Mouse (Mus musculus) lung, embryonic 14.5 days (tissue): ENCODE measurements around the gene Spout1. TPM values are rescaled to one million over a fixed set of nuclear protein-coding genes. Genes with fewer than 3 reads are reported as not detected.
"Not testable (repeated sequence)": the region's sequence is repeated elsewhere in the genome, so short reads cannot be mapped to it uniquely, and the experiment has no call there.

Experiments
- ATAC-seq: fragments of 200-750 bp; cut with Nextera tagmentation; 2 replicates; pipeline ENCODE4 v1.8.0; 2017; ENCODE audit warnings: mild to moderate bottlenecking, moderate TSS enrichment, moderate library complexity; ENCODE audit not compliant: insufficient read depth
- DNase-seq: peaks from one replicate; pipeline ENCODE4 v3.0.0-alpha.2; 2015
- H3K27ac ChIP-seq: fragments of 300-500 bp; sonication (generic); 2 replicates; pipeline ENCODE4 v1.5.1; 2014; ENCODE audit warnings: low read depth, mild to moderate bottlenecking, moderate library complexity
- H3K27me3 ChIP-seq: fragments of 300-500 bp; sonication (generic); 2 replicates; pipeline ENCODE4 v1.6.1; 2014; ENCODE audit warnings: low read length, control low read depth; ENCODE audit not compliant: insufficient read depth
- H3K36me3 ChIP-seq: fragments of 300-500 bp; sonication (generic); 2 replicates; pipeline ENCODE4 v1.6.1; 2014; ENCODE audit warnings: control low read depth; ENCODE audit not compliant: insufficient read depth
- H3K4me1 ChIP-seq: fragments of 300-500 bp; sonication (generic); 2 replicates; pipeline ENCODE4 v1.6.1; 2014; ENCODE audit warnings: antibody characterized with exemption, control low read depth; ENCODE audit not compliant: insufficient read depth
- H3K4me2 ChIP-seq: fragments of 300-500 bp; sonication (generic); 2 replicates; pipeline ENCODE4 v1.6.1; 2014; ENCODE audit warnings: mild to moderate bottlenecking
- H3K4me3 ChIP-seq: fragments of 300-500 bp; sonication (generic); 2 replicates; pipeline ENCODE4 v1.5.1; 2014; ENCODE audit warnings: low read depth, low read length
- H3K9ac ChIP-seq: fragments of 300-500 bp; sonication (generic); 2 replicates; pipeline ENCODE4 v1.6.1; 2014
- H3K9me3 ChIP-seq: fragments of 300-500 bp; sonication (generic); 2 replicates; pipeline ENCODE4 v1.6.1; 2016; ENCODE audit warnings: low read depth, low read length, control low read depth
- CTCF ChIP-seq: IDR thresholded peaks from 2 replicates; pipeline ENCODE4 v1.5.1; 2016; ENCODE audit warnings: antibody characterized with exemption, low read depth
- WGBS: fragments of 180-500 bp; shearing (Covaris S2); extraction: QIAGEN DNeasy Blood & Tissue Kit; methylation state at CpG from one replicate; pipeline ENCODE4 v1.1.7; 2014; 5-methylcytosine and 5-hydroxymethylcytosine counted together
- polyA plus RNA-seq: library from polyadenylated mRNA; unstranded; fragments of >200 nt; fragmentation: Nextera tagmentation; extraction: Ambion mirVana; gene quantifications from 2 replicates; pipeline ENCODE4 v1.2.1, GENCODE M21; 2014

Gene Spout1
- polyA plus RNA-seq, 1 experiment from 2014 or later = 72.6 TPM

- no peak for DNase-seq
Observed at GRCm38 (mm10) chr2:30134928-30135620, 43.2 kb downstream of the Spout1 start.

GRCm38 (mm10) chr2:30134378-30134711 lies 43.9 kb downstream of the Spout1 start:
- H3K4me3 ChIP-seq = peak overlapping the region; percentile 66
- no peak for ATAC-seq
- no peaks in the 10 kb centered on the region for H3K27me3 ChIP-seq
- H3K4me2 ChIP-seq = peak overlapping the region; percentile 67
- H3K9me3 ChIP-seq = no peaks in the 10 kb centered on the region
- H3K9ac ChIP-seq = peak overlapping the region; percentile 71
- peaks cover 5% of the 10 kb centered on the region; the same call in 1 of the 2 replicates for H3K4me1 ChIP-seq
- H3K36me3 ChIP-seq = peaks cover 35% of the 10 kb centered on the region
- 14% methylated on average over 6 of the region's 6 CpGs for WGBS
- DNase-seq = no peak
- TF ChIP-seq CTCF = no peak
- H3K27ac ChIP-seq = peak overlapping the region; percentile 83; the same call in 1 of the 2 replicates

More at GRCm38 (mm10) chr2:30134928-30135620, 43.2 kb downstream of the Spout1 start:
- TF ChIP-seq CTCF = no peak
- H3K27me3 ChIP-seq = no peaks in the 10 kb centered on the region
- peak overlapping the region; percentile 71 for H3K9ac ChIP-seq
- peak overlapping the region; percentile 67 for H3K4me2 ChIP-seq
- peaks cover 5% of the 10 kb centered on the region; the same call in 1 of the 2 replicates for H3K4me1 ChIP-seq
- 67% methylated on average over 10 of the region's 10 CpGs for WGBS
- peaks cover 40% of the 10 kb centered on the region for H3K36me3 ChIP-seq
- ATAC-seq = no peak
- peak overlapping the region; percentile 66 for H3K4me3 ChIP-seq
- H3K27ac ChIP-seq = no peak overlapping the region
- H3K9me3 ChIP-seq = no peaks in the 10 kb centered on the region

- H3K27ac ChIP-seq = peak within 1 kb of the TSS; percentile 83
- TF ChIP-seq CTCF = no peak
- WGBS = under 1% methylated on average over 46 of the region's 46 CpGs
Observed at GRCm38 (mm10) chr2:30133613-30134377, 44.5 kb downstream of the Spout1 start, which contains the start of gene Tbc1d13. TSS of gene Tbc1d13 (plus strand) at chr2:30133746.

GRCm38 (mm10) chr2:30132801-30133612 lies 45.3 kb downstream of the Spout1 start:
- Histone ChIP-seq H3K36me3 (peaks cover 24% of the 10 kb centered on the region), H3K27ac (peak overlapping the region; percentile 83), H3K4me3 (peak overlapping the region; percentile 66), H3K9me3 (no peaks in the 10 kb centered on the region), H3K4me2 (peak overlapping the region; percentile 67), H3K27me3 (no peaks in the 10 kb centered on the region), H3K9ac (peak overlapping the region; percentile 71), H3K4me1 (peaks cover 5% of the 10 kb centered on the region; the same call in 1 of the 2 replicates)
- 17% methylated on average over 16 of the region's 16 CpGs for WGBS
- DNase-seq (peak; percentile 39), ATAC-seq (peak; percentile 39; the same call in 1 of the 2 replicates)
- no peak for TF ChIP-seq CTCF

More at GRCm38 (mm10) chr2:30133613-30134377, 44.5 kb downstream of the Spout1 start, which contains the start of gene Tbc1d13:
- peak within 1 kb of the TSS; percentile 66 for H3K4me3 ChIP-seq
- H3K4me2 ChIP-seq = peak within 1 kb of the TSS; percentile 67
- peaks cover 5% of the 10 kb centered on the region; the same call in 1 of the 2 replicates for H3K4me1 ChIP-seq
- peaks cover 31% of the 10 kb centered on the region for H3K36me3 ChIP-seq
- H3K9me3 ChIP-seq = no peaks in the 10 kb centered on the region
- no peaks in the 10 kb centered on the region for H3K27me3 ChIP-seq
- peak; percentile 98 for DNase-seq
- ATAC-seq = peak; percentile 95
- H3K9ac ChIP-seq = peak within 1 kb of the TSS; percentile 71

- H3K36me3 ChIP-seq = peaks cover 11% of the 10 kb centered on the region
- not testable (repeated sequence) for H3K9me3 ChIP-seq, H3K27me3 ChIP-seq, DNase-seq, H3K4me2 ChIP-seq, H3K4me3 ChIP-seq, H3K4me1 ChIP-seq, H3K27ac ChIP-seq, H3K9ac ChIP-seq, ATAC-seq
- TF ChIP-seq CTCF = peak; percentile 12; the same call in 1 of the 2 replicates
- WGBS = 60% methylated on average over 5 of the region's 5 CpGs
Observed at GRCm38 (mm10) chr2:30131240-30131639, 47.0 kb downstream of the Spout1 start.

GRCm38 (mm10) chr2:30130156-30130555 lies 48.1 kb downstream of the Spout1 start:
- no peak for TF ChIP-seq CTCF
- Histone ChIP-seq H3K4me3 (no peak overlapping the region), H3K36me3 (0 out of 2 replicates have a peak, but pooled peaks cover 3% of the 10 kb centered on the region), H3K4me1 (peaks cover 5% of the 10 kb centered on the region; the same call in 1 of the 2 replicates), H3K27me3 (no peaks in the 10 kb centered on the region), H3K27ac (no peak overlapping the region), H3K4me2 (no peak overlapping the region), H3K9me3 (no peaks in the 10 kb centered on the region), H3K9ac (no peak overlapping the region)
- ATAC-seq (no peak), DNase-seq (no peak)
- WGBS = 73% methylated on average over 4 of the region's 4 CpGs
